Comparison of ENCODE assay signal across 9 mouse cellular contexts in genomic region chr4:117608265-117608664, GRCm38 (mm10). TPM values are rescaled to one million over a fixed set of nuclear protein-coding genes. Genes with fewer than 3 reads are reported as not detected.
DNase-seq lines count a peak whose midpoint lies in the region; ATAC-seq lines count a peak whose summit lies in the region.
"Had no signal": no experiment of that assay in that cellular context is flagged by ENCODE, and none has a peak within 500 bp of the region (broad histone marks: within the 10 kb centered on the region; RNA-seq: fewer than 3 reads in every experiment).

No protein-coding gene starts in this region.

- DNase-seq in kidney, postnatal 10 days = peak; percentile 22
- peak; percentile 29 for DNase-seq in adrenal gland, postnatal 25 days
- DNase-seq in cerebellum, adult 8-10 months = peak; percentile 23
- no peak for DNase-seq in hindbrain, embryonic 14.5 days (ENCODE audit: low spot score)
- no peak for DNase-seq in retina, embryonic 14.5 days (ENCODE audit: low spot score)
- DNase-seq in left cerebral cortex, adult 11 months (ENCODE audit: low spot score) = no peak
- DNase-seq in urinary bladder, postnatal 10 days (ENCODE audit: low spot score) = no peak

- H3K9ac ChIP-seq in kidney, embryonic 16.5 days (replicated peaks; ENCODE audit: low read length) = no peak overlapping the region
- no peak overlapping the region for H3K9ac ChIP-seq in hindbrain, embryonic 14.5 days
- H3K9ac ChIP-seq: kidney, embryonic 15.5 days had no signal

- H3K27me3 ChIP-seq in kidney, embryonic 16.5 days (ENCODE audit: insufficient read depth, low read length) = no peaks in the 10 kb centered on the region
- no peaks in the 10 kb centered on the region for H3K27me3 ChIP-seq in hindbrain, embryonic 14.5 days (ENCODE audit: control insufficient read depth, insufficient read depth, low read length)
- H3K27me3 ChIP-seq: kidney, embryonic 15.5 days had no signal

- H3K4me1 ChIP-seq in kidney, embryonic 16.5 days (ENCODE audit: insufficient read depth, low read length) = peaks cover 29% of the 10 kb centered on the region
- peaks cover 33% of the 10 kb centered on the region for H3K4me1 ChIP-seq in hindbrain, embryonic 14.5 days (replicated peaks; ENCODE audit: control insufficient read depth, insufficient read depth, low read length)

- no peaks in the 10 kb centered on the region for H3K9me3 ChIP-seq in kidney, embryonic 16.5 days (ENCODE audit: low read length)
- H3K9me3 ChIP-seq in hindbrain, embryonic 14.5 days (ENCODE audit: control insufficient read depth, low read length) = no peaks in the 10 kb centered on the region
- H3K9me3 ChIP-seq: kidney, embryonic 15.5 days had no signal

- ATAC-seq in kidney, embryonic 16.5 days (ENCODE audit: low FRiP score, low TSS enrichment) = no peak
- peak; percentile 49 for ATAC-seq in hindbrain, embryonic 14.5 days (ENCODE audit: low FRiP score)

- peaks cover 13% of the 10 kb centered on the region for H3K36me3 ChIP-seq in kidney, embryonic 16.5 days (ENCODE audit: insufficient read depth, low read length)
- H3K36me3 ChIP-seq in hindbrain, embryonic 14.5 days (replicated peaks; ENCODE audit: control insufficient read depth, insufficient read depth) = peaks cover 7% of the 10 kb centered on the region

- 66% methylated on average over 9 of the region's 9 CpGs for WGBS in kidney, embryonic 16.5 days
- WGBS in hindbrain, embryonic 14.5 days = 46% methylated on average over 9 of the region's 9 CpGs

- no peak overlapping the region for H3K4me2 ChIP-seq in kidney, embryonic 16.5 days (replicated peaks; ENCODE audit: low read depth, low read length)
- no peak overlapping the region for H3K4me2 ChIP-seq in hindbrain, embryonic 14.5 days (replicated peaks)
- H3K4me2 ChIP-seq: kidney, embryonic 15.5 days had no signal

- H3K27ac ChIP-seq in kidney, embryonic 16.5 days (ENCODE audit: low read length) = no peak overlapping the region
- H3K27ac ChIP-seq in hindbrain, embryonic 14.5 days = no peak overlapping the region; the same call in 1 of the 2 replicates
- H3K27ac ChIP-seq: kidney, embryonic 15.5 days had no signal

- no peak overlapping the region for H3K4me3 ChIP-seq in kidney, embryonic 16.5 days (ENCODE audit: low read length)
- H3K4me3 ChIP-seq in hindbrain, embryonic 14.5 days (replicated peaks; ENCODE audit: low read length) = no peak overlapping the region
- H3K4me3 ChIP-seq: kidney, embryonic 15.5 days had no signal

RNA-seq across cellular contexts. Expression of gene Eri3, which starts 58.1 kb away (rescaled TPM):
- polyA plus RNA-seq in kidney, embryonic 16.5 days (2015; fragmentation: Nextera tagmentation; extraction: Ambion mirVana) = 129 and 131 TPM in 2 replicates
- 67.9 and 76.2 TPM in 2 replicates for total RNA-seq in adrenal gland, postnatal 25 days (2021)
- polyA plus RNA-seq in hindbrain, embryonic 14.5 days (2014; fragmentation: Nextera tagmentation; extraction: Ambion mirVana) = 262 and 267 TPM in 2 replicates

Comparison
In these comparisons a context has a peak if more than half of its experiments do, and no peak if none do; other contexts are left out.
1. DNase-seq: peak in kidney, postnatal 10 days (single experiment), adrenal gland, postnatal 25 days (single experiment) and cerebellum, adult 8-10 months (single experiment); none in hindbrain, embryonic 14.5 days (single experiment), retina, embryonic 14.5 days (single experiment), left cerebral cortex, adult 11 months (single experiment) and urinary bladder, postnatal 10 days (single experiment).